Mouse (Mus musculus): ENCODE data around the gene Gata5.

- TF ChIP-seq CTCF (IDR thresholded peaks at IDR 0.05; ENCODE audit: low read depth, low read length) = no peak
- no peak for TF ChIP-seq GATA1 (IDR thresholded peaks at IDR 0.05; ENCODE audit: borderline replicate concordance, low read length)
- TF ChIP-seq TAL1 (conservative IDR thresholded peaks at IDR 0.05; ENCODE audit: low read depth, low read length) = no peak
- no peak for TF ChIP-seq POLR2AphosphoS5 (IDR thresholded peaks at IDR 0.05; ENCODE audit: insufficient replicate concordance, low read depth, low read length)
Observed at GRCm38 (mm10) chr2:180304554-180304953, 29.9 kb downstream of the Gata5 start.
